Mouse (Mus musculus): ENCODE data around the gene Lsamp. TPM values are rescaled to one million over a fixed set of nuclear protein-coding genes. Genes with fewer than 3 reads are reported as not detected.

Gene Lsamp
- polyA plus RNA-seq, 1 experiment from 2014 or later, result 168 TPM

- ATAC-seq (ENCODE audit: low read depth), result no peak
- 54% methylated on average over 5 of the region's 5 CpGs for WGBS
- 0 out of 2 replicates have a peak, but pooled peaks cover 2% of the 10 kb centered on the region for H3K4me1 ChIP-seq (ENCODE audit: control insufficient read depth, insufficient read depth, low read length)
- no peak overlapping the region for H3K27ac ChIP-seq (ENCODE audit: low read depth, low read length)
- no peaks in the 10 kb centered on the region for H3K36me3 ChIP-seq (ENCODE audit: control insufficient read depth, insufficient read depth, low read length)
- H3K9me3 ChIP-seq (ENCODE audit: control insufficient read depth, low read length), result no peaks in the 10 kb centered on the region
- H3K4me3 ChIP-seq (ENCODE audit: low read depth, low read length), result no peak overlapping the region
- H3K27me3 ChIP-seq (ENCODE audit: control insufficient read depth, insufficient read depth, low read length), result no peaks in the 10 kb centered on the region
- no peak overlapping the region for H3K4me2 ChIP-seq (ENCODE audit: low read depth, low read length)
- H3K9ac ChIP-seq (replicated peaks; ENCODE audit: low read depth, low read length), result no peak overlapping the region
These were observed 487.8 kb downstream of the Lsamp start for GRCm38 (mm10) chr16:40471967-40472366.

- H3K36me3 ChIP-seq (ENCODE audit: control insufficient read depth, insufficient read depth, low read length), result no peaks in the 10 kb centered on the region
- H3K27me3 ChIP-seq (ENCODE audit: control insufficient read depth, insufficient read depth, low read length), result no peaks in the 10 kb centered on the region
- WGBS, result 91% methylated on average over 2 of the region's 2 CpGs
- H3K4me3 ChIP-seq (ENCODE audit: low read depth, low read length), result no peak overlapping the region
- H3K27ac ChIP-seq (ENCODE audit: low read depth, low read length), result no peak overlapping the region
- no peak overlapping the region for H3K9ac ChIP-seq (replicated peaks; ENCODE audit: low read depth, low read length)
- H3K9me3 ChIP-seq (ENCODE audit: control insufficient read depth, low read length), result no peaks in the 10 kb centered on the region
- no peak for ATAC-seq (ENCODE audit: low read depth)
- H3K4me1 ChIP-seq (ENCODE audit: control insufficient read depth, insufficient read depth, low read length), result no peaks in the 10 kb centered on the region
- H3K4me2 ChIP-seq (ENCODE audit: low read depth, low read length), result no peak overlapping the region
These were observed 507.4 kb downstream of the Lsamp start for GRCm38 (mm10) chr16:40491606-40492005.

GRCm38 (mm10) chr16:40504262-40504960 lies 520.2 kb downstream of the Lsamp start:
- whole genome bisulfite sequencing, result 29% methylated on average over 3 of the region's 3 CpGs
- no peak overlapping the region for H3K27ac ChIP-seq (ENCODE audit: low read depth, low read length)
- no peak overlapping the region for H3K4me2 ChIP-seq (ENCODE audit: low read depth, low read length)
- no peaks in the 10 kb centered on the region for H3K27me3 ChIP-seq (ENCODE audit: control insufficient read depth, insufficient read depth, low read length)
- peak; percentile 41; the same call in 1 of the 2 replicates for ATAC-seq (ENCODE audit: low read depth)
- no peaks in the 10 kb centered on the region for H3K36me3 ChIP-seq (ENCODE audit: control insufficient read depth, insufficient read depth, low read length)
- H3K4me3 ChIP-seq (ENCODE audit: low read depth, low read length), result no peak overlapping the region
- no peaks in the 10 kb centered on the region for H3K9me3 ChIP-seq (ENCODE audit: control insufficient read depth, low read length)
- H3K4me1 ChIP-seq (ENCODE audit: control insufficient read depth, insufficient read depth, low read length), result no peaks in the 10 kb centered on the region
- H3K9ac ChIP-seq (replicated peaks; ENCODE audit: low read depth, low read length), result no peak overlapping the region

- Histone ChIP-seq H3K27ac (ENCODE audit: low read depth, low read length) (no peak overlapping the region), H3K36me3 (ENCODE audit: control insufficient read depth, insufficient read depth, low read length) (no peaks in the 10 kb centered on the region), H3K4me3 (ENCODE audit: low read depth, low read length) (no peak overlapping the region), H3K9ac (replicated peaks; ENCODE audit: low read depth, low read length) (no peak overlapping the region), H3K4me2 (ENCODE audit: low read depth, low read length) (no peak overlapping the region), H3K9me3 (ENCODE audit: control insufficient read depth, low read length) (no peaks in the 10 kb centered on the region), H3K27me3 (ENCODE audit: control insufficient read depth, insufficient read depth, low read length) (no peaks in the 10 kb centered on the region), H3K4me1 (ENCODE audit: control insufficient read depth, insufficient read depth, low read length) (no peaks in the 10 kb centered on the region)
- ATAC-seq (ENCODE audit: low read depth), result peak; percentile 70; the same call in 1 of the 2 replicates
- 63% methylated on average over 7 of the region's 7 CpGs for WGBS
These were observed 525.2 kb downstream of the Lsamp start for GRCm38 (mm10) chr16:40509146-40510030.

GRCm38 (mm10) chr16:40536754-40537153 lies 552.6 kb downstream of the Lsamp start:
- 29% methylated on average over 1 of the region's 1 CpGs for WGBS
- Histone ChIP-seq H3K27me3 (ENCODE audit: control insufficient read depth, insufficient read depth, low read length) (no peaks in the 10 kb centered on the region), H3K36me3 (ENCODE audit: control insufficient read depth, insufficient read depth, low read length) (no peaks in the 10 kb centered on the region), H3K4me3 (ENCODE audit: low read depth, low read length) (no peak overlapping the region), H3K9ac (replicated peaks; ENCODE audit: low read depth, low read length) (no peak overlapping the region), H3K27ac (ENCODE audit: low read depth, low read length) (no peak overlapping the region), H3K4me2 (ENCODE audit: low read depth, low read length) (no peak overlapping the region), H3K9me3 (ENCODE audit: control insufficient read depth, low read length) (no peaks in the 10 kb centered on the region), H3K4me1 (ENCODE audit: control insufficient read depth, insufficient read depth, low read length) (no peaks in the 10 kb centered on the region)
- ATAC-seq (ENCODE audit: low read depth), result no peak

- WGBS, result 81% methylated on average over 4 of the region's 4 CpGs
- ATAC-seq (ENCODE audit: low read depth), result no peak
- H3K27ac ChIP-seq (ENCODE audit: low read depth, low read length), result no peak overlapping the region
- no peak overlapping the region for H3K4me3 ChIP-seq (ENCODE audit: low read depth, low read length)
- no peaks in the 10 kb centered on the region for H3K4me1 ChIP-seq (ENCODE audit: control insufficient read depth, insufficient read depth, low read length)
- H3K9ac ChIP-seq (replicated peaks; ENCODE audit: low read depth, low read length), result no peak overlapping the region
- no peaks in the 10 kb centered on the region for H3K36me3 ChIP-seq (ENCODE audit: control insufficient read depth, insufficient read depth, low read length)
- H3K9me3 ChIP-seq (ENCODE audit: control insufficient read depth, low read length), result no peaks in the 10 kb centered on the region
- H3K27me3 ChIP-seq (ENCODE audit: control insufficient read depth, insufficient read depth, low read length), result no peaks in the 10 kb centered on the region
- no peak overlapping the region for H3K4me2 ChIP-seq (ENCODE audit: low read depth, low read length)
These were observed 565.5 kb downstream of the Lsamp start for GRCm38 (mm10) chr16:40549663-40550062.

- 90% methylated on average over 1 of the region's 1 CpGs for WGBS
- Histone ChIP-seq H3K9ac (replicated peaks; ENCODE audit: low read depth, low read length) (no peak overlapping the region), H3K36me3 (ENCODE audit: control insufficient read depth, insufficient read depth, low read length) (no peaks in the 10 kb centered on the region), H3K27ac (ENCODE audit: low read depth, low read length) (no peak overlapping the region), H3K4me2 (ENCODE audit: low read depth, low read length) (no peak overlapping the region), H3K9me3 (ENCODE audit: control insufficient read depth, low read length) (no peaks in the 10 kb centered on the region), H3K4me1 (ENCODE audit: control insufficient read depth, insufficient read depth, low read length) (no peaks in the 10 kb centered on the region), H3K4me3 (ENCODE audit: low read depth, low read length) (no peak overlapping the region), H3K27me3 (ENCODE audit: control insufficient read depth, insufficient read depth, low read length) (no peaks in the 10 kb centered on the region)
- ATAC-seq (ENCODE audit: low read depth), result no peak
These were observed 571.4 kb downstream of the Lsamp start for GRCm38 (mm10) chr16:40555608-40556007.

GRCm38 (mm10) chr16:40557680-40558249 lies 573.6 kb downstream of the Lsamp start:
- Histone ChIP-seq H3K36me3 (ENCODE audit: control insufficient read depth, insufficient read depth, low read length) (no peaks in the 10 kb centered on the region), H3K27me3 (ENCODE audit: control insufficient read depth, insufficient read depth, low read length) (no peaks in the 10 kb centered on the region), H3K4me2 (ENCODE audit: low read depth, low read length) (no peak overlapping the region), H3K4me3 (ENCODE audit: low read depth, low read length) (no peak overlapping the region), H3K9ac (replicated peaks; ENCODE audit: low read depth, low read length) (no peak overlapping the region), H3K4me1 (ENCODE audit: control insufficient read depth, insufficient read depth, low read length) (no peaks in the 10 kb centered on the region), H3K9me3 (ENCODE audit: control insufficient read depth, low read length) (no peaks in the 10 kb centered on the region), H3K27ac (ENCODE audit: low read depth, low read length) (no peak overlapping the region)
- ATAC-seq (ENCODE audit: low read depth), result peak; percentile 56; the same call in 1 of the 2 replicates
- whole genome bisulfite sequencing, result 57% methylated on average over 5 of the region's 5 CpGs
